Mouse (Mus musculus): ENCODE measurements around the gene Il20rb.

DNA sequence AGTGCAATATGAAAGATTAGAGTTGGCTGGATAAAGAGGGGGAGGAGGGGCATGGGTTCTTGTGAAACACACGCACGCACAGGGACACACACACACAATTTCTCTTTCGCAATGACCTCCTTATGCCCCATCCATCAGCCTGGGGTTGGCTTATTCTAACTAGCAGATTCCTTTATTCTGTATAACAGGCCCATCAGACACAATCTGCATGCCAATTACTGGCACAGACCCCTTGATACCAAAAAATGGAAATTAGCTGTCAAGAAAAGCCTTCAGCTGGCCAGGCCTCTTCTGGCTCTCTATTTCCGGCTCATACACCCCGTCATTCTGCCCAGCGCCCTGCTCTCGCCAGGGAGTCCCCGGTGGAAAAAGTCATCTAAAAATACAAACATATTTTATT lies 47.1 kb downstream of the Il20rb start:
- TF ChIP-seq CTCF (IDR thresholded peaks at IDR 0.05; ENCODE audit: low read depth, low read length) (no peak), POLR2A (IDR thresholded peaks at IDR 0.05; ENCODE audit: extremely low read depth, insufficient read depth, low read length) (no peak)
